Mouse (Mus musculus): Measurements from ENCODE around the gene Mecom. TPM values are rescaled to one million over a fixed set of nuclear protein-coding genes. Genes with fewer than 3 reads are reported as not detected.
"Not testable (repeated sequence)": the region's sequence is repeated elsewhere in the genome, so short reads cannot be mapped to it uniquely, and the experiment has no call there.

The Mecom gene
- polyA plus RNA-seq, 1 experiment from 2014 or later: 2.4 TPM

GRCm38 (mm10) chr3:30448624-30449023 lies 99.2 kb downstream of the Mecom start:
- 80% methylated on average over 1 of the region's 1 CpGs for WGBS
- ATAC-seq (replicated peaks): no peak
- Histone ChIP-seq H3K27me3 (no peaks in the 10 kb centered on the region), H3K4me2 (replicated peaks) (no peak overlapping the region), H3K36me3 (no peaks in the 10 kb centered on the region), H3K9me3 (no peaks in the 10 kb centered on the region), H3K4me3 (no peak overlapping the region), H3K4me1 (no peaks in the 10 kb centered on the region), H3K9ac (replicated peaks) (no peak overlapping the region), H3K27ac (replicated peaks) (no peak overlapping the region)

- Histone ChIP-seq H3K4me1 (no peaks in the 10 kb centered on the region), H3K36me3 (no peaks in the 10 kb centered on the region), H3K27me3 (no peaks in the 10 kb centered on the region), H3K4me3 (no peak overlapping the region), H3K9ac (replicated peaks) (no peak overlapping the region), H3K4me2 (replicated peaks) (no peak overlapping the region), H3K9me3 (no peaks in the 10 kb centered on the region), H3K27ac (replicated peaks) (no peak overlapping the region)
- WGBS: 95% methylated on average over 6 of the region's 6 CpGs
- no peak for ATAC-seq (replicated peaks)
Observed at GRCm38 (mm10) chr3:30445970-30446442, 101.8 kb downstream of the Mecom start.

GRCm38 (mm10) chr3:30445247-30445969 lies 102.4 kb downstream of the Mecom start:
- H3K9me3 ChIP-seq: no peaks in the 10 kb centered on the region
- H3K27ac ChIP-seq (replicated peaks): no peak overlapping the region
- H3K27me3 ChIP-seq: no peaks in the 10 kb centered on the region
- H3K9ac ChIP-seq (replicated peaks): no peak overlapping the region
- no peak for ATAC-seq (replicated peaks)
- 90% methylated on average over 4 of the region's 4 CpGs for WGBS
- no peak overlapping the region for H3K4me2 ChIP-seq (replicated peaks)
- H3K4me3 ChIP-seq: no peak overlapping the region
- no peaks in the 10 kb centered on the region for H3K36me3 ChIP-seq
- H3K4me1 ChIP-seq: no peaks in the 10 kb centered on the region

GRCm38 (mm10) chr3:30441646-30442045 lies 106.2 kb downstream of the Mecom start:
- H3K4me1 ChIP-seq: no peaks in the 10 kb centered on the region
- no peaks in the 10 kb centered on the region for H3K9me3 ChIP-seq
- H3K27me3 ChIP-seq: no peaks in the 10 kb centered on the region
- H3K4me3 ChIP-seq: no peak overlapping the region
- H3K4me2 ChIP-seq (replicated peaks): no peak overlapping the region
- H3K36me3 ChIP-seq: no peaks in the 10 kb centered on the region
- H3K9ac ChIP-seq (replicated peaks): no peak overlapping the region
- H3K27ac ChIP-seq (replicated peaks): no peak overlapping the region
- no peak for ATAC-seq (replicated peaks)

- Histone ChIP-seq H3K9me3 (no peaks in the 10 kb centered on the region), H3K4me2 (replicated peaks) (no peak overlapping the region), H3K4me3 (no peak overlapping the region), H3K27ac (replicated peaks) (no peak overlapping the region), H3K9ac (replicated peaks) (no peak overlapping the region), H3K27me3 (no peaks in the 10 kb centered on the region), H3K36me3 (no peaks in the 10 kb centered on the region), H3K4me1 (no peaks in the 10 kb centered on the region)
- ATAC-seq (replicated peaks): no peak
- WGBS: 43% methylated on average over 7 of the region's 7 CpGs
Observed at GRCm38 (mm10) chr3:30438007-30438406, 109.8 kb downstream of the Mecom start.

- no peak overlapping the region for H3K27ac ChIP-seq (replicated peaks)
- 68% methylated on average over 6 of the region's 6 CpGs for WGBS
- no peaks in the 10 kb centered on the region for H3K36me3 ChIP-seq
- no peaks in the 10 kb centered on the region for H3K27me3 ChIP-seq
- no peaks in the 10 kb centered on the region for H3K9me3 ChIP-seq
- no peak overlapping the region for H3K4me3 ChIP-seq
- no peak for ATAC-seq (replicated peaks)
- H3K9ac ChIP-seq (replicated peaks): no peak overlapping the region
- no peaks in the 10 kb centered on the region for H3K4me1 ChIP-seq
- H3K4me2 ChIP-seq (replicated peaks): no peak overlapping the region
Observed at GRCm38 (mm10) chr3:30436561-30436960, 111.2 kb downstream of the Mecom start.

GRCm38 (mm10) chr3:30436131-30436530 lies 111.7 kb downstream of the Mecom start:
- no peak for ATAC-seq (replicated peaks)

GRCm38 (mm10) chr3:30428877-30429276 lies 118.9 kb downstream of the Mecom start:
- no peaks in the 10 kb centered on the region for H3K9me3 ChIP-seq
- no peaks in the 10 kb centered on the region for H3K4me1 ChIP-seq
- 87% methylated on average over 5 of the region's 5 CpGs for WGBS
- H3K4me3 ChIP-seq: no peak overlapping the region
- H3K36me3 ChIP-seq: no peaks in the 10 kb centered on the region
- no peak for ATAC-seq (replicated peaks)
- no peaks in the 10 kb centered on the region for H3K27me3 ChIP-seq
- no peak overlapping the region for H3K9ac ChIP-seq (replicated peaks)
- H3K27ac ChIP-seq (replicated peaks): no peak overlapping the region
- H3K4me2 ChIP-seq (replicated peaks): no peak overlapping the region

More at GRCm38 (mm10) chr3:30436131-30436530, 111.7 kb downstream of the Mecom start:
- H3K9me3 ChIP-seq: no peaks in the 10 kb centered on the region
- H3K9ac ChIP-seq (replicated peaks): no peak overlapping the region
- no peak overlapping the region for H3K4me2 ChIP-seq (replicated peaks)
- no peaks in the 10 kb centered on the region for H3K27me3 ChIP-seq
- no peaks in the 10 kb centered on the region for H3K36me3 ChIP-seq
- no peaks in the 10 kb centered on the region for H3K4me1 ChIP-seq
- WGBS: 34% methylated on average over 9 of the region's 9 CpGs
- H3K27ac ChIP-seq (replicated peaks): no peak overlapping the region
- H3K4me3 ChIP-seq: no peak overlapping the region

- H3K4me2 ChIP-seq (replicated peaks): no peak overlapping the region
- no peaks in the 10 kb centered on the region for H3K27me3 ChIP-seq
- no peak overlapping the region for H3K4me3 ChIP-seq
- no peaks in the 10 kb centered on the region for H3K36me3 ChIP-seq
- no peak for ATAC-seq (replicated peaks)
- WGBS: 85% methylated on average over 5 of the region's 5 CpGs
- no peak overlapping the region for H3K9ac ChIP-seq (replicated peaks)
- H3K9me3 ChIP-seq: no peaks in the 10 kb centered on the region
- H3K27ac ChIP-seq (replicated peaks): no peak overlapping the region
- H3K4me1 ChIP-seq: no peaks in the 10 kb centered on the region
Observed at GRCm38 (mm10) chr3:30424036-30424435, 123.8 kb downstream of the Mecom start.

GRCm38 (mm10) chr3:30421948-30422347 lies 125.9 kb downstream of the Mecom start:
- WGBS: 97% methylated on average over 4 of the region's 4 CpGs
- H3K27me3 ChIP-seq; H3K4me2 ChIP-seq (replicated peaks); H3K27ac ChIP-seq (replicated peaks); H3K9ac ChIP-seq (replicated peaks); H3K4me3 ChIP-seq; H3K36me3 ChIP-seq; H3K4me1 ChIP-seq; H3K9me3 ChIP-seq; ATAC-seq (replicated peaks): not testable (repeated sequence)

GRCm38 (mm10) chr3:30420899-30421298 lies 126.9 kb downstream of the Mecom start:
- no peak overlapping the region for H3K27ac ChIP-seq (replicated peaks)
- ATAC-seq (replicated peaks): no peak
- no peaks in the 10 kb centered on the region for H3K9me3 ChIP-seq
- no peak overlapping the region for H3K4me3 ChIP-seq
- WGBS: 51% methylated on average over 5 of the region's 5 CpGs
- no peaks in the 10 kb centered on the region for H3K27me3 ChIP-seq
- peaks cover 13% of the 10 kb centered on the region for H3K4me1 ChIP-seq
- H3K36me3 ChIP-seq: no peaks in the 10 kb centered on the region
- H3K4me2 ChIP-seq (replicated peaks): no peak overlapping the region
- no peak overlapping the region for H3K9ac ChIP-seq (replicated peaks)

- 93% methylated on average over 6 of the region's 6 CpGs for WGBS
- no peaks in the 10 kb centered on the region for H3K27me3 ChIP-seq
- peaks cover 20% of the 10 kb centered on the region for H3K4me1 ChIP-seq
- no peak for ATAC-seq (replicated peaks)
- no peak overlapping the region for H3K4me3 ChIP-seq
- no peak overlapping the region for H3K4me2 ChIP-seq (replicated peaks)
- H3K27ac ChIP-seq (replicated peaks): no peak overlapping the region
- no peak overlapping the region for H3K9ac ChIP-seq (replicated peaks)
- H3K9me3 ChIP-seq: no peaks in the 10 kb centered on the region
- H3K36me3 ChIP-seq: no peaks in the 10 kb centered on the region
Observed at GRCm38 (mm10) chr3:30414173-30414572, 133.6 kb downstream of the Mecom start.

GRCm38 (mm10) chr3:30410778-30411177 lies 137.0 kb downstream of the Mecom start:
- Histone ChIP-seq H3K27me3 (no peaks in the 10 kb centered on the region), H3K4me1 (0 out of 2 replicates have a peak, but pooled peaks cover 6% of the 10 kb centered on the region), H3K9ac (replicated peaks) (no peak overlapping the region), H3K27ac (replicated peaks) (no peak overlapping the region), H3K4me2 (replicated peaks) (no peak overlapping the region), H3K9me3 (no peaks in the 10 kb centered on the region), H3K36me3 (no peaks in the 10 kb centered on the region), H3K4me3 (no peak overlapping the region)
- ATAC-seq (replicated peaks): no peak
- 27% methylated on average over 4 of the region's 4 CpGs for WGBS
